Mouse (Mus musculus): ENCODE measurements at regions not wholly inside any gene's neighbourhood (a gene's known extent, or its start where the extent isn't known, plus 50 kb on each side); places are given as distances from the start of the nearest gene placed in this dataset.

DNA sequence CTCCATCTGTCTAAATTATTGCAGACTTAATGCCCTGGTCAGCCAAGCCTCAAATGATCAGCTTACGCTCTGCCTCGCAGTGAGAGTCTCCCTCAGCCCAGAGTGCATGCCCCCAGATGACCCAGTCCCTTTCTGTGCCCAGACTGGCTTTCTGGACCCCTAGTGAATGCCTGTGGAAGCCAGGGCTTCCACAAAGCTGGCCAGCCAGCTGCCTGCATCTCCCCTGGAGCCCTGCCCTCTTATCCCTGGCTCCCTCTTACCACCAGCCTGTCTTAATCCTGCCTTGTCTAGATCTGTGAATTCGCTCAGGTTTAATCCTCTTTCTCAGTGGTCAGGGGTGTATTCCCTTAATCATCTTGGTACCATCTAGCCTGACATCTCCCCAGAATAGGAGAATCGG, 446.8 kb downstream of the Cd83 start:
- Histone ChIP-seq H3K9me3 (ENCODE audit: low read length) (no peaks in the 10 kb centered on the region), H3K36me3 (ENCODE audit: insufficient read depth, low read length) (no peaks in the 10 kb centered on the region), H3K4me3 (replicated peaks; ENCODE audit: low read length) (no peak overlapping the region), H3K4me1 (replicated peaks; ENCODE audit: low read depth, low read length) (peaks cover 12% of the 10 kb centered on the region), H3K27me3 (ENCODE audit: insufficient read depth, low read length) (peaks cover 19% of the 10 kb centered on the region)
- TF ChIP-seq CTCF (conservative IDR thresholded peaks at IDR 0.05; ENCODE audit: low read length) (no peak), POU5F1 (IDR thresholded peaks at IDR 0.05; ENCODE audit: borderline replicate concordance, low read length) (no peak), NANOG (IDR thresholded peaks at IDR 0.05; ENCODE audit: borderline replicate concordance, low read length) (no peak)

DNA sequence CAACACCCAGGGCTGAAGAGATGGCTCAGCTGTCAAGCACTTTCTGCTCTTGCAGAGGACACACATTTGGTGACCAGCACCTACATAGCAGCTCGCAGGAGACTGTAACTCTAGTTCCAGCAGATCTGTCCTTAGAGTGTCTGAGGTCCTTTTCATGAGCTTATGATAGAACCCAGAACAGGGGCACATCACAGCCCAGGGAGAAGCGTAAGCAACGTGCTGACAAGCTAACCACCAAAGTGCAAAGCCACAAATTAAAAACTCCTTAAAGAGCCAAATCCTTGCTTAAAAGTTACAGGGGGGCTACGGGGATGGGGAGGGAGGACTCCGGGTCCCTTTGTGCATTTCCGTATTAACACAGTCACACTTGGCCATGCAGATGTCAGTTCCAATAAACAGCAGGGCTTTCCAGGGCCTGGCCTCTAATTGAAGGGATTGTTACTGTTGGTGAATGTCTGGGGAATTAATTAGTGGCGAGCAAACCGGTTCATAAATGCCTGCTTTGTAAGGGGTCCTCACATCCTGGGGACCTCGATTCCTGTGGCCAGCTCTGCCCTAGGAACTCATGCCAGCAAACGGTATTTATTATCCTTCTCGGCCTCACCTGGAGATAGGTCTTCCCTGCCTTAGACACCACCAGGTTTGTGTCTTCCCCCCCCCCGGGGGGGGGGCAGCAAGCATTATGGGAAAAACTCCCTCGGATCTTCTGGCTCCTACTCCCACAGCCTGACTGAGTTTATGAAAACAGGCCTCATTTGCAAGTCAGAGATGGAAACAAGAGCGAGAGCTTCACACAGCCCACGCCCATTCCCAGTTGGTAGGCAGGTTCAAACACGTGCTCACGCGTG, 447.5 kb downstream of the Cd83 start:
- TF ChIP-seq POU5F1 (IDR thresholded peaks at IDR 0.05; ENCODE audit: borderline replicate concordance, low read length) (no peak), NANOG (IDR thresholded peaks at IDR 0.05; ENCODE audit: borderline replicate concordance, low read length) (no peak)
- Histone ChIP-seq H3K4me3 (replicated peaks; ENCODE audit: low read length) (no peak overlapping the region), H3K36me3 (ENCODE audit: insufficient read depth, low read length) (no peaks in the 10 kb centered on the region), H3K9me3 (ENCODE audit: low read length) (no peaks in the 10 kb centered on the region), H3K4me1 (replicated peaks; ENCODE audit: low read depth, low read length) (peaks cover 12% of the 10 kb centered on the region), H3K27me3 (ENCODE audit: insufficient read depth, low read length) (peaks cover 19% of the 10 kb centered on the region)

DNA sequence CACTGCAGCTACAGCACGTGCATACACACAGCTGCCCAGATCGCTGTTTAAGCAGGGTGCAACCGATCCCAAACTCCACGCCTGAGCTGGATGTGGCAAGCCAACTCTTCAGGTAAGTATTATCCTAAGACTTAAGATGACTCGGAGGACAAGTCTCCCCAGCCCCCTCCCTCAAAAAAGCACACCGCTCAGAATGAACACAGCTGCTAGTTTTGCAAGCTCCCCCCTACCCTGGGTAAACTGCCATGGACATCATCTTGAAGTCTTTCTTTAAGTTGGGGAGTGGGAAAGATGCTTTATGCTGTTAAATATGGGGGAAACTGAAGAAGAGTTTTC, 448.1 kb downstream of the Cd83 start:
- Histone ChIP-seq H3K4me1 (replicated peaks; ENCODE audit: low read depth, low read length) (peaks cover 12% of the 10 kb centered on the region), H3K4me3 (replicated peaks; ENCODE audit: low read length) (no peak overlapping the region), H3K27me3 (ENCODE audit: insufficient read depth, low read length) (peaks cover 24% of the 10 kb centered on the region), H3K9me3 (ENCODE audit: low read length) (no peaks in the 10 kb centered on the region), H3K36me3 (ENCODE audit: insufficient read depth, low read length) (no peaks in the 10 kb centered on the region)
- TF ChIP-seq CTCF (conservative IDR thresholded peaks at IDR 0.05; ENCODE audit: low read length) (no peak), POU5F1 (IDR thresholded peaks at IDR 0.05; ENCODE audit: borderline replicate concordance, low read length) (no peak), NANOG (IDR thresholded peaks at IDR 0.05; ENCODE audit: borderline replicate concordance, low read length) (no peak)

DNA sequence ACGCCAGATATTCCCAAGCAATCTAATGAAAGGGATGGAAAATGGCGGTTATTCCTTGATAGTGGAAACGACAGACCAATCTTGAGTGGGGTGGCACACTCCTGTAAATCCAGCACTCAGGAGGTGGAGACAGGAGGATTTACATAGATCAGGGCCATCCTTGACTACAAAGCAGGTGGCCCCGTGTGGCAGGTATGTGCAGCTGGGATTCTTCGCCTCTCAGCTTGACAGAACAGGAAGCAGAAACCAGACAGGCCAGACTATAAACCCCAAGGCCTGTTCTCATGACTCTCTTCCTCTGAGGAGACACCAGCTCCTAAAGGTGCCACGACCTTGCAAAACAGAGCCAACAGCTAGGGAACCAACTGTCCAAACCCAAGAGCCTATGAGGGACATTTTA, 449.7 kb downstream of the Cd83 start:
- Histone ChIP-seq H3K4me3 (replicated peaks; ENCODE audit: low read length) (no peak overlapping the region), H3K4me1 (replicated peaks; ENCODE audit: low read depth, low read length) (peaks cover 6% of the 10 kb centered on the region), H3K9me3 (ENCODE audit: low read length) (no peaks in the 10 kb centered on the region), H3K36me3 (ENCODE audit: insufficient read depth, low read length) (no peaks in the 10 kb centered on the region), H3K27me3 (ENCODE audit: insufficient read depth, low read length) (peaks cover 25% of the 10 kb centered on the region)
- TF ChIP-seq POU5F1 (IDR thresholded peaks at IDR 0.05; ENCODE audit: borderline replicate concordance, low read length) (no peak), NANOG (IDR thresholded peaks at IDR 0.05; ENCODE audit: borderline replicate concordance, low read length) (no peak), CTCF (conservative IDR thresholded peaks at IDR 0.05; ENCODE audit: low read length) (no peak)

GRCm38 (mm10) chr13:44235236-44235635, 450.7 kb downstream of the Cd83 start:
- H3K9me3 ChIP-seq (ENCODE audit: low read length): no peaks in the 10 kb centered on the region
- TF ChIP-seq POU5F1 (IDR thresholded peaks at IDR 0.05; ENCODE audit: borderline replicate concordance, low read length) (no peak), NANOG (IDR thresholded peaks at IDR 0.05; ENCODE audit: borderline replicate concordance, low read length) (no peak), CTCF (conservative IDR thresholded peaks at IDR 0.05; ENCODE audit: low read length) (no peak)
- peaks cover 24% of the 10 kb centered on the region for H3K27me3 ChIP-seq (ENCODE audit: insufficient read depth, low read length)
- H3K4me1 ChIP-seq (replicated peaks; ENCODE audit: low read depth, low read length): peaks cover 6% of the 10 kb centered on the region
- no peaks in the 10 kb centered on the region for H3K36me3 ChIP-seq (ENCODE audit: insufficient read depth, low read length)
- no peak overlapping the region for H3K4me3 ChIP-seq (replicated peaks; ENCODE audit: low read length)

DNA sequence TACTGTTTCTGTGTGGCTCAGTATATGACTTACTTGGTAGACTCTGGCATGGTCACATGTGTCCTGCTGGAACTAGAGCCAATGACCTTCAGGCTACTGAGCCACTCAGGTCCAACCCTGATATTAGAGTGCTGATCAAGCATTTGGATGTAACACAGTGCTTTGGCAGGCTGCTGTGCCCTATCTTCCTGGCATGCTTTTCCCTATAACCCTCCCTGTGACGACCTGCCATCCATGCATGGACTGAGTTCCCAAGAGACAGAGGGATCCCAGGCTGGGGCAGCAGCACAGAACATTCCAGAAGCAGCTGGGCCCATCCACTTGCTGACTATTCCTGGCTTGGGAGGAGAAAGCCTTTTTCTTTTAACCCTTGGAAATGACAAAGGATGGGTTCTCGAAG, 451.4 kb downstream of the Cd83 start:
- H3K9me3 ChIP-seq (ENCODE audit: low read length): no peaks in the 10 kb centered on the region
- H3K4me1 ChIP-seq (replicated peaks; ENCODE audit: low read depth, low read length): peaks cover 6% of the 10 kb centered on the region
- no peaks in the 10 kb centered on the region for H3K36me3 ChIP-seq (ENCODE audit: insufficient read depth, low read length)
- H3K4me3 ChIP-seq (replicated peaks; ENCODE audit: low read length): no peak overlapping the region
- peaks cover 24% of the 10 kb centered on the region for H3K27me3 ChIP-seq (ENCODE audit: insufficient read depth, low read length)
- TF ChIP-seq NANOG (IDR thresholded peaks at IDR 0.05; ENCODE audit: borderline replicate concordance, low read length): no peak
- TF ChIP-seq POU5F1 (IDR thresholded peaks at IDR 0.05; ENCODE audit: borderline replicate concordance, low read length): no peak
- TF ChIP-seq CTCF (conservative IDR thresholded peaks at IDR 0.05; ENCODE audit: low read length): no peak

- H3K36me3 ChIP-seq (ENCODE audit: insufficient read depth, low read length): no peaks in the 10 kb centered on the region
- no peaks in the 10 kb centered on the region for H3K4me1 ChIP-seq (replicated peaks; ENCODE audit: low read depth, low read length)
- no peak for TF ChIP-seq NANOG (IDR thresholded peaks at IDR 0.05; ENCODE audit: borderline replicate concordance, low read length)
- TF ChIP-seq POU5F1 (IDR thresholded peaks at IDR 0.05; ENCODE audit: borderline replicate concordance, low read length): no peak
Measured at GRCm38 (mm10) chr13:44238308-44238707, 453.7 kb downstream of the Cd83 start.

DNA sequence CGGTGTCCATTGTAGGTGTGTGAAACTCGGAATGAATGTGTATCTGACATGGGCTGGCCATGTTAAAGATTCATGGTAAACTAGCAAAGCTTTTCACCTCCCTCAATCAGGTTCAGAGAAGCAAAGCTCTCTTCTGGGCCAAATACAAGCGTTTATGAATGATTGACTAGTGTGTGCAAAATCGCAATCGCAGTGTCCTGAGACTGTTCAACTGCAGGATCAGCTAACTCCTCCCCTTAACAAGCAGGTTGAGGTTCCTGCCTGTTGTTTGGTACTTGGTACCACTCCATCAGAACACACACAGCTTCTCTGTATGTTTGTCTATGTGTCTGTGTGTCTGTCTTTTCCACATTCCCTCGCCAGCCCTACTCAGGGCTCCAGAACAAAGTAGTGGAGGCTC, 458.6 kb downstream of the Cd83 start:
- Histone ChIP-seq H3K36me3 (ENCODE audit: insufficient read depth, low read length) (no peaks in the 10 kb centered on the region), H3K4me3 (replicated peaks; ENCODE audit: low read length) (no peak overlapping the region), H3K9me3 (ENCODE audit: low read length) (no peaks in the 10 kb centered on the region), H3K27me3 (ENCODE audit: insufficient read depth, low read length) (peaks cover 1% of the 10 kb centered on the region; the same call in 1 of the 2 replicates), H3K4me1 (replicated peaks; ENCODE audit: low read depth, low read length) (0 out of 2 replicates have a peak, but pooled peaks cover 2% of the 10 kb centered on the region)
- TF ChIP-seq NANOG (IDR thresholded peaks at IDR 0.05; ENCODE audit: borderline replicate concordance, low read length): no peak
- no peak for TF ChIP-seq CTCF (conservative IDR thresholded peaks at IDR 0.05; ENCODE audit: low read length)
- TF ChIP-seq POU5F1 (IDR thresholded peaks at IDR 0.05; ENCODE audit: borderline replicate concordance, low read length): no peak

More at GRCm38 (mm10) chr13:44238308-44238707, 453.7 kb downstream of the Cd83 start:
- Histone ChIP-seq H3K27me3 (ENCODE audit: insufficient read depth, low read length) (peaks cover 15% of the 10 kb centered on the region; the same call in 1 of the 2 replicates), H3K9me3 (ENCODE audit: low read length) (no peaks in the 10 kb centered on the region), H3K4me3 (replicated peaks; ENCODE audit: low read length) (no peak overlapping the region)

All from E14TG2a.4 (cell line).